Mouse (Mus musculus): Measurements from ENCODE around the gene Padi4. TPM values are rescaled to one million over a fixed set of nuclear protein-coding genes. Genes with fewer than 3 reads are reported as not detected.
A peak's percentile ranks its signal among the peaks of the same experiment; 100 is the strongest.

The Padi4 gene
- polyA plus RNA-seq, 1 experiment from 2014 or later = 1.4 TPM

DNA sequence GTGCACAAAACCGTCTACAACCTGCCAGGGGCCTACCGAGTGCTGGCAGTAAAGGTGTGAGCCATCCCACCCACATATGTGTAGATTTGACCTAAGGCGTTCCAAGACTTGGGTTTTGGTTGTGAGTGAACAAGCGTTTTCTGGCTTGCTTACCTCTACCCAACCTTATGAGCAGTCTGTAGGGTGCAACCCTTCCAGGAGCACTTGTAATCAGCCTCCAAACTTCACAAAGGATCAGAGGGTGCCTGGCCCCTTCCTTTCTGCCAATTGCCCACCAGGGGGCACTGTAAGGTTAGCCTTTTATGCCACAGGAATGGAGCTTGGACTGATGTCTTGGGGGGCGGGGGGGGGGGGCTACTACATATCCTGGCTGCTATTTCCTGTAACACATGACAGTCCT lies 50.2 kb downstream of the Padi4 start:
- H3K27me3 ChIP-seq = no peaks in the 10 kb centered on the region
- no peaks in the 10 kb centered on the region for H3K4me1 ChIP-seq
- H3K27ac ChIP-seq = no peak overlapping the region
- H3K4me2 ChIP-seq = no peak overlapping the region
- H3K4me3 ChIP-seq (replicated peaks) = no peak overlapping the region
- 55% methylated on average over 5 of the region's 5 CpGs for WGBS
- no peaks in the 10 kb centered on the region for H3K9me3 ChIP-seq (replicated peaks)
- ATAC-seq (replicated peaks; ENCODE audit: low FRiP score) = peak; percentile 41; the same call in 1 of the 2 replicates
- H3K36me3 ChIP-seq = peaks cover 76% of the 10 kb centered on the region
- H3K9ac ChIP-seq = no peak overlapping the region

DNA sequence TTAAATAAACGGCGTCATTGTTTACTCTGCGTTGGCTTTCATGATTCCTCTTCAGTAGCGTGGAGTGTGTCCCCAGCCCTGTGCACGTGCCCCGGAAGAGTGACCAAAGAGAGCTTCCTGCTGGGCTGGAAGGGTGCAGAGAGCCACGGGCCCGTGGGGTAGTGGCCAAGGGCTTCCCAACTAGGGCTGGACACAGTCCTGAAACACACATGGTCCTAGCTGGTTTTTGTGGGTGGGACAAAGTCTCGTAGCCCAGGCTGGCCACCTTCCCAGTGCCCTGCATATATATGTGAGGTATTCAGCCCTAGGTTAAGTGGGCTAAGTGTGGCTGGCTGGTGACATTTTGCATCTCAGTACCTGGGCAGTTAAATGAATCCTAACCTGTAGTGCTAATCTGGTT lies 50.8 kb downstream of the Padi4 start:
- 79% methylated on average over 9 of the region's 9 CpGs for WGBS
- H3K36me3 ChIP-seq = peaks cover 82% of the 10 kb centered on the region
- no peaks in the 10 kb centered on the region for H3K27me3 ChIP-seq
- H3K4me1 ChIP-seq = no peaks in the 10 kb centered on the region
- ATAC-seq (replicated peaks; ENCODE audit: low FRiP score) = no peak
- H3K9ac ChIP-seq = no peak overlapping the region
- H3K9me3 ChIP-seq (replicated peaks) = no peaks in the 10 kb centered on the region
- no peak overlapping the region for H3K4me3 ChIP-seq (replicated peaks)
- H3K27ac ChIP-seq = no peak overlapping the region
- H3K4me2 ChIP-seq = no peak overlapping the region

DNA sequence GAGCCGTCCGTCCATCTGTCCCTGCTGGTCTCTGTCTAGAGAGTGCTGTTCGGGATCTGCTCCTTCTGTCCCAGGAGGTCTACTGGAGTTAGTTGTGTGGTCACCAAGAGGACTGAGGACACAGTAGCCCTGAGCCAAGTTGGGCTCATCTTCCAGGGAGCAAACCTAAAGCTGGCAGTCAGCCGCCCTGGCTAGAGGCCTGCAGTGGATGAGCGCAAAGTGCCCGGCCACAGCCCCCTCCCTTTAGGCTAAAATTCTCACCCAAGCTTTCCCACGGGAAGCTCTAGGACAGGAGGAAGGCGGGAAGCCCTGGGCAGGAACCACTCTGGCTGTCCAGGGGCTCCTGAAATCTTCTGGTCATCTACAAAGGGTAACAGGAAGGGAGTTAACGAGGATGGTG lies 51.3 kb downstream of the Padi4 start:
- Histone ChIP-seq H3K9ac (no peak overlapping the region), H3K36me3 (peaks cover 87% of the 10 kb centered on the region), H3K27me3 (no peaks in the 10 kb centered on the region), H3K9me3 (replicated peaks) (no peaks in the 10 kb centered on the region), H3K4me2 (no peak overlapping the region), H3K27ac (no peak overlapping the region), H3K4me3 (replicated peaks) (no peak overlapping the region), H3K4me1 (no peaks in the 10 kb centered on the region)
- WGBS = 68% methylated on average over 9 of the region's 9 CpGs
- ATAC-seq (replicated peaks; ENCODE audit: low FRiP score) = no peak

DNA sequence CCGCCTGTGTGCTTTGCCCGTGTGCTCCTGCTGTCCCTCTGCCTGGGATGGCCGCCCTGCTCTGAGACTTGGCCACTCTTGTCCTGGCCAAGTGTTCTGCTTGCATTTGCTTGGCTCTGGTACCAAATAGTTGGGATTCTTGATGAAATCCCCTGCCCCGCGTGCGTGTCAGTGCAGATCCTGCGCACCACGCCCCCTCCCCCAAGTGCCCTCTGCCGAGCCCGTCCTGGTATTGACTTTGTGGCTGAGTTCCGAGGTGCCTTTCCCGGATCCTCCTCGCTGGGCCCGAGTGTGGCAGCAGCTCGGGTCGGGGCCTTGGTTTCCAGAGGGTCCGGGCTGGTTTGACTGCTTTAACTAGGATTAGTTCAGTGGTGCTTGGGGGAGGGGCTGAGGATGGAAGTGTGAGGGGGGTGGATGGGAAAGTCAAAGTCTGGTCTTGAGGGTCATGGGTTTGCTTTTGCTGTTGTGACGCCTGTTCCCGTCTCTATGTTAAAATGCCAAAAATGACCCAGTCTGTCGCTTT lies 52.0 kb downstream of the Padi4 start:
- ATAC-seq (replicated peaks; ENCODE audit: low FRiP score) = no peak
- 86% methylated on average over 20 of the region's 20 CpGs for WGBS
- Histone ChIP-seq H3K4me2 (no peak overlapping the region), H3K9ac (no peak overlapping the region), H3K27me3 (no peaks in the 10 kb centered on the region), H3K4me3 (replicated peaks) (no peak overlapping the region), H3K36me3 (peaks cover 92% of the 10 kb centered on the region), H3K9me3 (replicated peaks) (no peaks in the 10 kb centered on the region), H3K27ac (no peak overlapping the region), H3K4me1 (no peaks in the 10 kb centered on the region)

DNA sequence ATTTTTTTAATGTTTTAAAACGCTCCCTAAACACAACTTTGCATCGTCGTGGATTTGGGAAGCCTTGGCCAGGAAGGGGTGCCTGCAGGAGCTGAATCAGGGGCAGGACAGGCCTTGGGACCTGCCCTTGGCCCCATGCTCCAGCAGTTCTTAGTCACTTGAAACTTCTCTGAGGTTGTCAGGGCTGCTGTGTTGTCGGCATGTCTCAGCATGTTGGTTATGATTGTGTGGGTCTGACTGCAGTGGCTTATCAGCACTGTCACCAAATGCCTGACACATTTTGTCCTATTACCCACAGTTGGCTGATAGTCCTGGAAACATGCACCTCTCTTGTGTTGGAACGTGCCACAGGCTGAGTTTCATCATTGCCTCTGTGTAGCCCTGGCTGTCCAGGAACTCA lies 53.9 kb downstream of the Padi4 start:
- no peaks in the 10 kb centered on the region for H3K4me1 ChIP-seq
- WGBS = 90% methylated on average over 5 of the region's 5 CpGs

DNA sequence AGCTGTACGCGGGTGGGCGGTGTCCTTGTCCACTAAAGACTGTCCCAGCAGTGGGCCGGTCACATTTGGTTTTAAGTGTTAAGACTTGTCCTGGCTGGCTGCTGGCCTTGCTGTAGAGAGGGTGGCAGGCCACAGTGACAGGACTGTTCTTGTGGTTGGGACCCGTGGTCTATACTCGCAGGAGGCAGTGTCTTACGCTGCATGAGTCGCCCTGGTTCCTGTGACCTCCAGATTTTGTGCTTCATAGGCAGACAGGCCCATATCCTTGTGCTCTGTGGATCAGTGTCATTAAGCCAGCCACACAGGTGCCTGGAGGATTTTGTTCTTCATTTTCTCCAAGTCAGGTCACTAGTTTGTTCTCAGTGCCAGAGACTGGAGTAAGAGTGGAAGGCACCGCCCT lies 55.6 kb downstream of the Padi4 start:
- Histone ChIP-seq H3K9ac (no peak overlapping the region), H3K4me2 (no peak overlapping the region), H3K27me3 (no peaks in the 10 kb centered on the region), H3K4me3 (replicated peaks) (no peak overlapping the region), H3K27ac (no peak overlapping the region), H3K4me1 (peaks cover 10% of the 10 kb centered on the region), H3K9me3 (replicated peaks) (no peaks in the 10 kb centered on the region), H3K36me3 (peaks cover 98% of the 10 kb centered on the region)
- WGBS = 95% methylated on average over 9 of the region's 9 CpGs
- ATAC-seq (replicated peaks; ENCODE audit: low FRiP score) = no peak

More for the DNA sequence above, 53.9 kb downstream of the Padi4 start:
- H3K27me3 ChIP-seq = no peaks in the 10 kb centered on the region
- no peaks in the 10 kb centered on the region for H3K9me3 ChIP-seq (replicated peaks)
- no peak overlapping the region for H3K9ac ChIP-seq
- no peak overlapping the region for H3K27ac ChIP-seq
- peaks cover 93% of the 10 kb centered on the region for H3K36me3 ChIP-seq
- ATAC-seq (replicated peaks; ENCODE audit: low FRiP score) = no peak
- no peak overlapping the region for H3K4me3 ChIP-seq (replicated peaks)
- no peak overlapping the region for H3K4me2 ChIP-seq

DNA sequence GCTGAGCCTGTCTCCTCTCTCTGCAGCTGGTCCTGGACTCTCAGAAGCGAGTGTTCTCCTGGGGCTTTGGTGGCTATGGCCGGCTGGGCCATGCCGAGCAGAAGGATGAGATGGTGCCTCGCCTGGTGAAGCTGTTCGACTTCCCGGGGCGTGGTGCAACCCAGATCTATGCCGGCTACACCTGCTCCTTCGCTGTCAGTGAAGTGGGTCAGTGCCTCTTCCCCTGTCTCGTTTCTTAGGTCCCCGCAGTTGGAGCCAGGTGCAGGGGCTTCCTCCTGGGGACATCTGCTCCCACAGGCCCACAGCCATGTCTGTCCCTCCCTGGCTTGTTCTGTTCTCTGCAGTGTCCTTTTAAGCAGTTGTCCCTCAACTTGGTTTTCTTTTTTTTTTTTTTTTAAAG lies 57.0 kb downstream of the Padi4 start:
- Histone ChIP-seq H3K27ac (no peak overlapping the region), H3K9me3 (replicated peaks) (no peaks in the 10 kb centered on the region), H3K27me3 (no peaks in the 10 kb centered on the region), H3K4me2 (no peak overlapping the region), H3K4me3 (replicated peaks) (no peak overlapping the region), H3K36me3 (peaks cover 99% of the 10 kb centered on the region), H3K4me1 (peaks cover 23% of the 10 kb centered on the region), H3K9ac (no peak overlapping the region)
- ATAC-seq (replicated peaks; ENCODE audit: low FRiP score) = no peak
- 92% methylated on average over 11 of the region's 11 CpGs for WGBS

DNA sequence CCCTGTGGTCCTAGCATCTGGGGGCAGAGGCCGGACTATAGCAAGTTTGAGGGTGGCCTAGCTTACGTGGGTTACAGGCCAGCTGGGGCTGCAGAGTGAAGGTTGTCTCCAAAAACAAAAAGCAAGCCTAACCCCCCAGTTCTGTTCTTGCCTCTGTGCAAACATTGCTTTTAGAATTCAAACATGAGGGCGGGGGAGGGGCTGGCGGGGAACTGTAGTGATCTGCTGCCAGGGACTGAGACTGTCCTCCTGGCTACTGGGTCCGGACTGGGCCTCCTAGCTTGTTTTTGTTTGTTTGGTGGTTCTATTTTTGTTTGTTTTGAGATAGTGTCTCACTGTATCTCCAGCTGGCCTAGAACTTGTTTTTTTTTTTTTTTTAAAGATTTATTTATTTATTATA lies 59.5 kb downstream of the Padi4 start:
- Histone ChIP-seq H3K27me3 (no peaks in the 10 kb centered on the region), H3K27ac (no peak overlapping the region), H3K4me1 (peaks cover 27% of the 10 kb centered on the region), H3K9me3 (replicated peaks) (no peaks in the 10 kb centered on the region), H3K4me3 (replicated peaks) (no peak overlapping the region), H3K9ac (no peak overlapping the region), H3K36me3 (peaks cover 99% of the 10 kb centered on the region), H3K4me2 (no peak overlapping the region)
- no peak; the same call in 1 of the 2 replicates for ATAC-seq (replicated peaks; ENCODE audit: low FRiP score)
- WGBS = 82% methylated on average over 5 of the region's 5 CpGs

DNA sequence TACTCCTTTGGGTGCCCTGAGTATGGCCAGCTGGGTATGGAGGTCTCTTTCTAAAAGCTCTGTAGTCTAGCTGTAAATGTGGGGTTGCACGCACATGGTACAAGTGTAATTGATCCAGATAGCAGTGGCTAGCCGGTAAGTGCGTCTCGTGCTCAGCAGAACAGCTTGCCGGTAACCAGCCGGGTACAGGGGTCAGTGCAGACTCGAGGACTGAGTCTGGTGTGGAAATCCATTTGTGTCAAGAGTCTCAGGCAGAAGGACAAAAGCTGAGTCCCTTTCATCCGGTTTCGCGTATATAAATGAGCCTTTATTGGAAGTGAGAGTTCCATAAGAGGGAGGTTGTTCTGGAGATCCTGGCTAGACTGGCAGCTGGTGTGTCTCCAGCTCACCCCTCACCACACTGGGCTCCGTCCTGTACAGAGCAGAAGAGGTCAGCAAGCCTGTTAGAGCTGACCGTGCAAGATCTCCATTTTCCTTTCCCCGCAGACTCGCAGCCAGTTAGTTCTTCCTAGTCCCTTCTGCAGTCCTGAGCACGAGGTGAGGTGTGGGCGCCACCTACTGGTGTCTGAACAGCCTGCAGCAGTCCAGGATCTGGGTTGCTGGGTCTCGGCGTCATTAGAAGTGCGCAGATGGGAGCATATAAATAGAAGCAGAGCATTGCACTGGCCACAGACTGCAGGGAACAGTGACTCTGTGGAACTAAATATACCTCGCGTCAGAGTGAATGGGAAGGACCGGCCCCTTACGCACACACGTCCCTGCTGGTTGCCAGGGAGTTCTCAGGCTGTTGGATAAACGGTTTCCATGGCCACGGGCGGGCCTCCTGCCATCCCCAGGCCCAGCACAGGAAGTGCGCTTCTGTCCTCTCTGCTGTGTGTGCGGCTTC lies 60.3 kb downstream of the Padi4 start:
- no peaks in the 10 kb centered on the region for H3K9me3 ChIP-seq (replicated peaks)
- H3K27ac ChIP-seq = peak overlapping the region; percentile 75
- WGBS = 51% methylated on average over 29 of the region's 29 CpGs
- peaks cover 36% of the 10 kb centered on the region for H3K4me1 ChIP-seq
- no peak overlapping the region for H3K4me3 ChIP-seq (replicated peaks)
- no peak overlapping the region for H3K9ac ChIP-seq
- H3K36me3 ChIP-seq = peaks cover 99% of the 10 kb centered on the region
- H3K27me3 ChIP-seq = no peaks in the 10 kb centered on the region
- H3K4me2 ChIP-seq = no peak overlapping the region
- ATAC-seq (replicated peaks; ENCODE audit: low FRiP score) = peak; percentile 69

DNA sequence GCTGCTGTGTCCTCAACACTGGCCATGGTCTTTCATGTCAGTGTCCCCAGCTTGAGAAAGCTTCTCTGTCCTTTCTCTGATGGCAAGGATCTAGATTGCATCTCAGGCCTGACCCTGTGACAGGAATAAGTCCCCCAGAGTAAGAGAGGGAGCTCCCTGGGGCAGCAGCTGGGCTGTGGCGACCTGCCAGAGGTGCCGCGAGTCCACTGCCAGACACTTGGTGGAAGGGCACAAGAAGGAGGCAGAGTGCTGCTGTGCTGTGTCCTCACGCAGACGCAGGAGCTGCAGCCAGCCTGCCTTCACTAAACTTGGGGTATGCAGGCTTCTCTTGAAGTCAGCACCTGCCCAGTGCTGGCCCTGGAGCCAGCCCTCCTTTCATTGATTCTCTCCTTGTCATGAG lies 62.7 kb downstream of the Padi4 start:
- no peaks in the 10 kb centered on the region for H3K9me3 ChIP-seq (replicated peaks)
- WGBS = 83% methylated on average over 5 of the region's 5 CpGs

DNA sequence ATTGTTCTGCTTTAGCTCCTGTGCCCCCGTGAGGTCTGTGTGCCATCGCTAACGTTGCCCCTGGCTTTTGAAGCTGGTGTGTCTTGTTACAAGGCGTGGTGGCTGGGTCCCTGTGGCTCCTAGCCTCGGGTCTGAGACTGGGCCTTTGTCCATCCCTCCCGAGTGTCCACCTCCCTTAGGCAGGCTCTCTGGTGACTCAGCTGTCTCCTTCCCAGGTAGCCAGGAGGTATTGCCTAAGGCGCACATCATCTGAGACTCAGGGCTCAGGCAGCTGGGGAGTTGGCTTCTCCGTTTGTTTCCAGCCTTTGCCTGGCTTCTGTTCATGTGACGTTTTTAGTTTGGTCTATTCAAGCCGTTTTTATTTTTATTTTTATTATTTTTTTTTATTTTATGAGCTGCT lies 63.3 kb downstream of the Padi4 start:
- Histone ChIP-seq H3K9ac (no peak overlapping the region), H3K36me3 (peaks cover 95% of the 10 kb centered on the region), H3K27ac (no peak overlapping the region), H3K4me1 (peaks cover 55% of the 10 kb centered on the region), H3K4me3 (replicated peaks) (no peak overlapping the region), H3K9me3 (replicated peaks) (no peaks in the 10 kb centered on the region), H3K27me3 (no peaks in the 10 kb centered on the region), H3K4me2 (no peak overlapping the region)
- WGBS = 80% methylated on average over 10 of the region's 10 CpGs
- no peak for ATAC-seq (replicated peaks; ENCODE audit: low FRiP score)

More for the DNA sequence above, 62.7 kb downstream of the Padi4 start:
- no peak overlapping the region for H3K4me2 ChIP-seq
- peaks cover 50% of the 10 kb centered on the region for H3K4me1 ChIP-seq
- no peak overlapping the region for H3K4me3 ChIP-seq (replicated peaks)
- H3K9ac ChIP-seq = no peak overlapping the region
- peaks cover 95% of the 10 kb centered on the region for H3K36me3 ChIP-seq
- no peaks in the 10 kb centered on the region for H3K27me3 ChIP-seq
- ATAC-seq (replicated peaks; ENCODE audit: low FRiP score) = no peak
- no peak overlapping the region for H3K27ac ChIP-seq

DNA sequence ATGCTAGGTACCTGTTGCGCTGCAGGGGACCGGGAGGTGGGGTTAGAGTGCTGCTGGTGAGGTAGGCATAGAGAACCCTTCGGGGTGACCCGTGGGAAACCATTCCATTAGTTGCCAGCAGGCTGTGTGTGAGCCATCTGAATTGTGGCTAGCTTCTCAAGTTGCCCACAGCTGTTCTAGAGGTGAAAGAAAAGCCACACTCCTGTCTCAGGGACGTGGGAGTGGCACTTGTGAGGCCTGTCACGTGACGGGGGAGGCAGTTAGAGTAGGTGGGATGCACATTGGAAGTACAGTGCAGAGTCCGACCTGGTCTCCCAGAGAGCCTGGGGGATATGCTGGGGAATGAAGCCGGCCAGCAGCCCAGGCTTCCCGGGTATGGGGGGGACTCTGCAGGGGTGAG lies 64.4 kb downstream of the Padi4 start:
- H3K27me3 ChIP-seq = no peaks in the 10 kb centered on the region
- peaks cover 95% of the 10 kb centered on the region for H3K36me3 ChIP-seq
- ATAC-seq (replicated peaks; ENCODE audit: low FRiP score) = no peak
- H3K27ac ChIP-seq = no peak overlapping the region
- H3K4me1 ChIP-seq = peaks cover 67% of the 10 kb centered on the region
- no peaks in the 10 kb centered on the region for H3K9me3 ChIP-seq (replicated peaks)
- WGBS = 68% methylated on average over 10 of the region's 10 CpGs
- H3K4me2 ChIP-seq = no peak overlapping the region
- no peak overlapping the region for H3K4me3 ChIP-seq (replicated peaks)
- no peak overlapping the region for H3K9ac ChIP-seq

Measured in kidney, embryonic 15.5 days (tissue).